Comparison of ENCODE assay signal across 9 mouse cellular contexts in genomic region chr13:52818760-52819159, GRCm38 (mm10).
DNase-seq lines count a peak whose midpoint lies in the region; ATAC-seq lines count a peak whose summit lies in the region.
"Had no signal": no experiment of that assay in that cellular context is flagged by ENCODE, and none has a peak within 500 bp of the region (broad histone marks: within the 10 kb centered on the region; RNA-seq: fewer than 3 reads in every experiment).

No protein-coding gene starts in this region.

- ATAC-seq in liver, embryonic 12.5 days, result peak; percentile 34; the same call in 1 of the 2 replicates
- peak; percentile 75 for ATAC-seq in stomach, embryonic 15.5 days (ENCODE audit: insufficient read depth, low FRiP score, low read depth)

- H3K9ac ChIP-seq in liver, embryonic 12.5 days, result no peak overlapping the region
- no peak overlapping the region for H3K9ac ChIP-seq in stomach, embryonic 15.5 days
- H3K9ac ChIP-seq: neural tube, embryonic 12.5 days had no signal

- H3K27ac ChIP-seq in liver, embryonic 12.5 days, result peak overlapping the region; percentile 27; the same call in 1 of the 2 replicates
- peak overlapping the region; percentile 86 for H3K27ac ChIP-seq in stomach, embryonic 15.5 days
- H3K27ac ChIP-seq: neural tube, embryonic 12.5 days had no signal

- 10% methylated on average over 3 of the region's 3 CpGs for WGBS in liver, embryonic 12.5 days (ENCODE audit: insufficient replicate concordance)
- 16% methylated on average over 3 of the region's 3 CpGs for WGBS in stomach, embryonic 15.5 days

- H3K4me2 ChIP-seq in liver, embryonic 12.5 days, result no peak overlapping the region
- H3K4me2 ChIP-seq in stomach, embryonic 15.5 days, result 0 out of 2 replicates have a peak overlapping the region, but pooled peaks have one; percentile 16
- H3K4me2 ChIP-seq: neural tube, embryonic 12.5 days had no signal

- no peaks in the 10 kb centered on the region for H3K36me3 ChIP-seq in liver, embryonic 12.5 days
- H3K36me3 ChIP-seq in stomach, embryonic 15.5 days, result no peaks in the 10 kb centered on the region
- H3K36me3 ChIP-seq: neural tube, embryonic 12.5 days had no signal

- DNase-seq in MN1 (ENCODE audit: low spot score), result peak; percentile 80
- DNase-seq in adrenal gland, postnatal 25 days, result peak; percentile 66
- peak; percentile 66 for DNase-seq in fibroblast of lung, adult 2 months (ENCODE audit: low read depth)
- peak; percentile 64 for DNase-seq in heart, postnatal 4 days
- DNase-seq in retina, postnatal 1 day, result no peak
- DNase-seq in layer of hippocampus, postnatal 14 days (ENCODE audit: low spot score in 2 of 2), result no peak

- peaks cover 16% of the 10 kb centered on the region for H3K27me3 ChIP-seq in liver, embryonic 12.5 days (replicated peaks)
- H3K27me3 ChIP-seq in stomach, embryonic 15.5 days (replicated peaks), result no peaks in the 10 kb centered on the region
- H3K27me3 ChIP-seq: neural tube, embryonic 12.5 days had no signal

- H3K4me3 ChIP-seq in liver, embryonic 12.5 days, result no peak overlapping the region
- H3K4me3 ChIP-seq in stomach, embryonic 15.5 days (replicated peaks), result no peak overlapping the region
- H3K4me3 ChIP-seq: neural tube, embryonic 12.5 days had no signal

- H3K9me3 ChIP-seq in liver, embryonic 12.5 days (replicated peaks), result no peaks in the 10 kb centered on the region
- H3K9me3 ChIP-seq in stomach, embryonic 15.5 days, result no peaks in the 10 kb centered on the region
- H3K9me3 ChIP-seq: neural tube, embryonic 12.5 days had no signal

- H3K4me1 ChIP-seq in liver, embryonic 12.5 days, result peaks cover 59% of the 10 kb centered on the region
- H3K4me1 ChIP-seq in stomach, embryonic 15.5 days, result peaks cover 37% of the 10 kb centered on the region

Comparison
In these comparisons a context has a peak if more than half of its experiments do, and no peak if none do; other contexts are left out.
1. DNase-seq: peak in MN1 (single experiment), adrenal gland, postnatal 25 days (single experiment), fibroblast of lung, adult 2 months (single experiment) and heart, postnatal 4 days (single experiment); none in retina, postnatal 1 day (single experiment) and layer of hippocampus, postnatal 14 days (0 of 2).